Mouse (Mus musculus): Measurements from ENCODE around the gene Abcb9.

GRCm38 (mm10) chr5:124039602-124040001 lies 56.0 kb downstream of the Abcb9 start:
- TF ChIP-seq CTCF (IDR thresholded peaks at IDR 0.05; ENCODE audit: extremely low read depth, insufficient read depth, low read length) (no peak), POLR2A (IDR thresholded peaks at IDR 0.05; ENCODE audit: extremely low read depth, insufficient read depth, low read length) (no peak)

Data from cortical plate, adult 2 months (tissue).